Mouse (Mus musculus) heart, embryonic 12.5 days (tissue): Measurements from ENCODE around the gene Cfap54. TPM values are rescaled to one million over a fixed set of nuclear protein-coding genes. Genes with fewer than 3 reads are reported as not detected.

Experiments used
- ATAC-seq: fragments of 200-750 bp; cut with Nextera tagmentation; 2 replicates; pipeline ENCODE4 v1.8.0; 2017; ENCODE audit warnings: moderate TSS enrichment, moderate library complexity; ENCODE audit not compliant: insufficient number of reproducible peaks, low FRiP score
- H3K27ac ChIP-seq: fragments of 300-500 bp; sonication (generic); 2 replicates; pipeline ENCODE4 v1.5.1; 2016; ENCODE audit warnings: mild to moderate bottlenecking, moderate library complexity; ENCODE audit not compliant: poor library complexity, severe bottlenecking
- H3K27me3 ChIP-seq: fragments of 300-500 bp; sonication (generic); replicated peaks from 2 replicates; pipeline ENCODE4 v1.6.1; 2016; ENCODE audit warnings: mild to moderate bottlenecking, moderate library complexity
- H3K36me3 ChIP-seq: fragments of 300-500 bp; sonication (generic); 2 replicates; pipeline ENCODE4 v1.6.1; 2016; ENCODE audit warnings: mild to moderate bottlenecking, moderate library complexity
- H3K4me1 ChIP-seq: fragments of 300-500 bp; sonication (generic); replicated peaks from 2 replicates; pipeline ENCODE4 v1.6.1; 2016; ENCODE audit warnings: mild to moderate bottlenecking
- H3K4me2 ChIP-seq: fragments of 300-500 bp; sonication (generic); 2 replicates; pipeline ENCODE4 v1.6.1; 2016; ENCODE audit warnings: mild to moderate bottlenecking, moderate library complexity
- H3K4me3 ChIP-seq: fragments of 300-500 bp; sonication (generic); 2 replicates; pipeline ENCODE4 v1.5.1; 2016; ENCODE audit warnings: mild to moderate bottlenecking
- H3K9ac ChIP-seq: fragments of 300-500 bp; sonication (generic); 2 replicates; pipeline ENCODE4 v1.6.1; 2016; ENCODE audit warnings: mild to moderate bottlenecking, moderate library complexity
- H3K9me3 ChIP-seq: fragments of 300-500 bp; sonication (generic); replicated peaks from 2 replicates; pipeline ENCODE4 v1.6.1; 2016; ENCODE audit warnings: mild to moderate bottlenecking, moderate library complexity
- WGBS: fragments of 180-500 bp; shearing (Covaris S2); methylation state at CpG from one replicate; pipeline ENCODE4 v1.1.7; 2016; 5-methylcytosine and 5-hydroxymethylcytosine counted together
- polyA plus RNA-seq: library from polyadenylated mRNA; unstranded; fragments of >200 nt; fragmentation: Nextera tagmentation; extraction: Ambion mirVana; gene quantifications from 2 replicates; pipeline ENCODE4 v1.2.1, GENCODE M21; 2016

The Cfap54 gene
- polyA plus RNA-seq, 1 experiment from 2014 or later: 0.55 TPM

- H3K4me2 ChIP-seq: no peak overlapping the region
- no peaks in the 10 kb centered on the region for H3K27me3 ChIP-seq
- ATAC-seq: no peak
- no peaks in the 10 kb centered on the region for H3K36me3 ChIP-seq
- no peaks in the 10 kb centered on the region for H3K9me3 ChIP-seq
- no peak overlapping the region for H3K27ac ChIP-seq
- WGBS: 74% methylated on average over 5 of the region's 5 CpGs
- no peak overlapping the region for H3K4me3 ChIP-seq
- H3K4me1 ChIP-seq: peaks cover 3% of the 10 kb centered on the region; the same call in 1 of the 2 replicates
- no peak overlapping the region for H3K9ac ChIP-seq
Observed at GRCm38 (mm10) chr10:93119809-93120208, 38.4 kb upstream of the Cfap54 start.

- Histone ChIP-seq H3K36me3 (no peaks in the 10 kb centered on the region), H3K27me3 (no peaks in the 10 kb centered on the region), H3K27ac (no peak overlapping the region), H3K4me3 (no peak overlapping the region), H3K9ac (no peak overlapping the region), H3K4me2 (no peak overlapping the region), H3K9me3 (no peaks in the 10 kb centered on the region), H3K4me1 (no peaks in the 10 kb centered on the region)
- no peak for ATAC-seq
- WGBS: 64% methylated on average over 3 of the region's 3 CpGs
Observed at GRCm38 (mm10) chr10:93116636-93117035, 35.2 kb upstream of the Cfap54 start.

- no peak overlapping the region for H3K4me3 ChIP-seq
- ATAC-seq: no peak
- H3K27me3 ChIP-seq: no peaks in the 10 kb centered on the region
- no peak overlapping the region for H3K27ac ChIP-seq
- no peaks in the 10 kb centered on the region for H3K4me1 ChIP-seq
- no peaks in the 10 kb centered on the region for H3K36me3 ChIP-seq
- WGBS: 82% methylated on average over 1 of the region's 1 CpGs
- no peak overlapping the region for H3K4me2 ChIP-seq
- no peak overlapping the region for H3K9ac ChIP-seq
- no peaks in the 10 kb centered on the region for H3K9me3 ChIP-seq
Observed at GRCm38 (mm10) chr10:93115743-93116142, 34.3 kb upstream of the Cfap54 start.

- Histone ChIP-seq H3K9ac (no peak overlapping the region), H3K4me1 (no peaks in the 10 kb centered on the region), H3K36me3 (no peaks in the 10 kb centered on the region), H3K9me3 (no peaks in the 10 kb centered on the region), H3K4me2 (no peak overlapping the region), H3K27ac (no peak overlapping the region), H3K4me3 (no peak overlapping the region), H3K27me3 (no peaks in the 10 kb centered on the region)
- ATAC-seq: no peak
- 79% methylated on average over 1 of the region's 1 CpGs for WGBS
Observed at GRCm38 (mm10) chr10:93114782-93115181, 33.4 kb upstream of the Cfap54 start.

GRCm38 (mm10) chr10:93113968-93114367, 32.5 kb upstream of the Cfap54 start:
- whole genome bisulfite sequencing: 84% methylated on average over 8 of the region's 8 CpGs
- H3K27me3 ChIP-seq: no peaks in the 10 kb centered on the region
- ATAC-seq: no peak

GRCm38 (mm10) chr10:93112021-93112420, 30.6 kb upstream of the Cfap54 start:
- Histone ChIP-seq H3K9me3 (no peaks in the 10 kb centered on the region), H3K9ac (no peak overlapping the region), H3K4me1 (no peaks in the 10 kb centered on the region), H3K4me2 (no peak overlapping the region), H3K36me3 (no peaks in the 10 kb centered on the region), H3K27me3 (no peaks in the 10 kb centered on the region), H3K4me3 (no peak overlapping the region), H3K27ac (no peak overlapping the region)
- ATAC-seq: no peak
- 87% methylated on average over 6 of the region's 6 CpGs for WGBS

More at GRCm38 (mm10) chr10:93113968-93114367, 32.5 kb upstream of the Cfap54 start:
- no peak overlapping the region for H3K4me3 ChIP-seq
- H3K9me3 ChIP-seq: no peaks in the 10 kb centered on the region
- H3K4me2 ChIP-seq: no peak overlapping the region
- H3K4me1 ChIP-seq: no peaks in the 10 kb centered on the region
- H3K36me3 ChIP-seq: no peaks in the 10 kb centered on the region
- H3K27ac ChIP-seq: no peak overlapping the region
- H3K9ac ChIP-seq: no peak overlapping the region

GRCm38 (mm10) chr10:93111412-93111811, 30.0 kb upstream of the Cfap54 start:
- H3K9ac ChIP-seq: no peak overlapping the region
- no peaks in the 10 kb centered on the region for H3K4me1 ChIP-seq
- H3K4me3 ChIP-seq: no peak overlapping the region
- H3K9me3 ChIP-seq: no peaks in the 10 kb centered on the region
- 64% methylated on average over 8 of the region's 8 CpGs for WGBS
- H3K27ac ChIP-seq: no peak overlapping the region
- H3K4me2 ChIP-seq: no peak overlapping the region
- no peaks in the 10 kb centered on the region for H3K36me3 ChIP-seq
- ATAC-seq: no peak
- no peaks in the 10 kb centered on the region for H3K27me3 ChIP-seq

- Histone ChIP-seq H3K27me3 (no peaks in the 10 kb centered on the region), H3K27ac (no peak overlapping the region), H3K36me3 (no peaks in the 10 kb centered on the region), H3K4me2 (no peak overlapping the region), H3K4me1 (no peaks in the 10 kb centered on the region), H3K9ac (no peak overlapping the region), H3K4me3 (no peak overlapping the region), H3K9me3 (no peaks in the 10 kb centered on the region; the same call in 1 of the 2 replicates)
- ATAC-seq: no peak
- WGBS: 82% methylated on average over 7 of the region's 7 CpGs
Observed at GRCm38 (mm10) chr10:93105358-93105757, 23.9 kb upstream of the Cfap54 start.

- no peak for ATAC-seq
- H3K27me3 ChIP-seq: no peaks in the 10 kb centered on the region
- WGBS: 58% methylated on average over 6 of the region's 6 CpGs
Observed at GRCm38 (mm10) chr10:93104357-93104756, 22.9 kb upstream of the Cfap54 start.

GRCm38 (mm10) chr10:93103676-93104075, 22.3 kb upstream of the Cfap54 start:
- Histone ChIP-seq H3K9me3 (no peaks in the 10 kb centered on the region; the same call in 1 of the 2 replicates), H3K27me3 (no peaks in the 10 kb centered on the region), H3K27ac (no peak overlapping the region), H3K9ac (no peak overlapping the region), H3K36me3 (no peaks in the 10 kb centered on the region), H3K4me2 (no peak overlapping the region), H3K4me1 (no peaks in the 10 kb centered on the region), H3K4me3 (no peak overlapping the region)
- 69% methylated on average over 11 of the region's 11 CpGs for WGBS
- ATAC-seq: no peak

More at GRCm38 (mm10) chr10:93104357-93104756, 22.9 kb upstream of the Cfap54 start:
- no peak overlapping the region for H3K4me2 ChIP-seq
- H3K36me3 ChIP-seq: no peaks in the 10 kb centered on the region
- no peaks in the 10 kb centered on the region for H3K4me1 ChIP-seq
- H3K4me3 ChIP-seq: no peak overlapping the region
- H3K27ac ChIP-seq: no peak overlapping the region
- H3K9me3 ChIP-seq: no peaks in the 10 kb centered on the region; the same call in 1 of the 2 replicates
- H3K9ac ChIP-seq: no peak overlapping the region

GRCm38 (mm10) chr10:93102321-93102720, 20.9 kb upstream of the Cfap54 start:
- H3K4me1 ChIP-seq: no peaks in the 10 kb centered on the region
- H3K36me3 ChIP-seq: no peaks in the 10 kb centered on the region
- no peak for ATAC-seq
- no peaks in the 10 kb centered on the region for H3K27me3 ChIP-seq
- H3K9me3 ChIP-seq: peaks cover 2% of the 10 kb centered on the region; the same call in 1 of the 2 replicates
- WGBS: 62% methylated on average over 5 of the region's 5 CpGs
- no peak overlapping the region for H3K4me2 ChIP-seq
- H3K27ac ChIP-seq: no peak overlapping the region
- H3K4me3 ChIP-seq: no peak overlapping the region
- no peak overlapping the region for H3K9ac ChIP-seq

GRCm38 (mm10) chr10:93098211-93098805, 16.9 kb upstream of the Cfap54 start:
- Histone ChIP-seq H3K4me3 (no peak overlapping the region), H3K36me3 (no peaks in the 10 kb centered on the region), H3K4me2 (no peak overlapping the region), H3K9me3 (peaks cover 3% of the 10 kb centered on the region; the same call in 1 of the 2 replicates), H3K27me3 (no peaks in the 10 kb centered on the region), H3K4me1 (no peaks in the 10 kb centered on the region; the same call in 1 of the 2 replicates), H3K27ac (no peak overlapping the region), H3K9ac (no peak overlapping the region)
- 73% methylated on average over 7 of the region's 7 CpGs for WGBS
- ATAC-seq: no peak
